Comparison of ENCODE assay signal across 20 mouse cellular contexts in the genomic region with DNA sequence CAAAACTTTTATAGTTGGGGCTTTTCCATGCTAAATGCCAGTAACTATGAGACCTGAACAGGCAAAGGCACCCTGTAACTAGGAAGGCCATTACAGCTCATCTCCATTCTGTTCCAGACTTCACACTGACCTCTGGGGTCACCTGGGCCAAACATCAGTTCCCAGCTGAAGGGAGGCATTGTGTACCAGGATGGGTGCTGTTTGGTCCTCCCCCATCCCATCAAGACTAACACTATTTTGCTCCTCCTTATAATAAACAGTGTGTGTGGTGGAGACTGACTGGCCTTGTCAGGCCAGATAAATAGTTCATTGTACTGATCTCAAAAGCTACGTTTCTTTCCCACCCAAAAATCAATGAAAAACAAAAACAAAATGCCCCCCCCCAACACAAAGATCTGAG.
DNase-seq lines count a peak whose midpoint lies in the region; TF ChIP-seq lines count a peak whose summit lies in the region.
"Had no signal": no experiment of that assay in that cellular context is flagged by ENCODE, and none has a peak within 500 bp of the region (broad histone marks: within the 10 kb centered on the region; RNA-seq: fewer than 3 reads in every experiment).

No protein-coding gene starts in this region.

- WGBS in spleen, adult 2 months = 82% methylated on average over 1 of the region's 1 CpGs

- H3K4me3 ChIP-seq in spleen, adult 2 months (ENCODE audit: extremely low read depth, insufficient read depth, insufficient read length) = no peak overlapping the region
- H3K4me3 ChIP-seq: embryonic facial prominence, embryonic 13.5 days; forebrain, embryonic 13.5 days; heart, adult 2 months; heart, embryonic 15.5 days had no signal

- DNase-seq in embryo, embryonic 10 days (ENCODE audit: low spot score) = peak; percentile 5
- no peak for DNase-seq in embryo, embryonic 9.5 days (ENCODE audit: extremely low spot score)
- DNase-seq in layer of hippocampus, adult 9-11 months = peak; percentile 12
- no peak for DNase-seq in layer of hippocampus, adult 18-20 months (ENCODE audit: low spot score in 2 of 2)
- DNase-seq in spleen, adult 2 months (ENCODE audit: low read depth in 1 of 2, low spot score in 2 of 2) = no peak
- no peak for DNase-seq in spleen, adult 18-20 months
- DNase-seq in cerebellum, adult 9-10 months = no peak
- DNase-seq: adrenal gland, adult 8-10 months; adrenal gland, postnatal 36 days; B cell, adult 2 months; cerebellum, adult 11 months; cerebellum, adult 8-10 months; cerebellum, postnatal 36 days; forebrain, postnatal 0 days; gastrocnemius, postnatal 14 days; heart, adult 2 months; heart, postnatal 14 days had no signal

- H3K27ac ChIP-seq in spleen, adult 2 months (ENCODE audit: insufficient read depth, low read length) = 0 out of 2 replicates have a peak overlapping the region, but pooled peaks have one; percentile 47
- H3K27ac ChIP-seq: embryonic facial prominence, embryonic 13.5 days; forebrain, embryonic 13.5 days; heart, adult 2 months; heart, embryonic 15.5 days had no signal

- H3K4me1 ChIP-seq in spleen, adult 2 months (ENCODE audit: control insufficient read depth, insufficient read depth, insufficient read length) = peaks cover 9% of the 10 kb centered on the region; the same call in 1 of the 2 replicates
- H3K4me1 ChIP-seq: embryonic facial prominence, embryonic 13.5 days; forebrain, embryonic 13.5 days; heart, embryonic 15.5 days had no signal

- H3K27me3 ChIP-seq in spleen, adult 2 months (ENCODE audit: control insufficient read depth, insufficient read depth, low read length) = no peaks in the 10 kb centered on the region
- H3K27me3 ChIP-seq: heart, embryonic 15.5 days had no signal

- no peaks in the 10 kb centered on the region for H3K36me3 ChIP-seq in spleen, adult 2 months (ENCODE audit: control insufficient read depth, insufficient read depth, low read length)
- H3K36me3 ChIP-seq: embryonic facial prominence, embryonic 13.5 days; heart, embryonic 15.5 days had no signal

- no peak for TF ChIP-seq POLR2A in spleen, adult 2 months (IDR thresholded peaks at IDR 0.05; ENCODE audit: low read depth, low read length)

- no peak for TF ChIP-seq CTCF in spleen, adult 2 months (IDR thresholded peaks at IDR 0.05; ENCODE audit: extremely low read depth, insufficient read depth, insufficient read length, insufficient replicate concordance)

Comparison
In these comparisons a context has a peak if more than half of its experiments do, and no peak if none do; other contexts are left out.
1. DNase-seq: peak in embryo, embryonic 10 days (single experiment) and layer of hippocampus, adult 9-11 months (single experiment); none in embryo, embryonic 9.5 days (single experiment), layer of hippocampus, adult 18-20 months (0 of 2), spleen, adult 2 months (0 of 2), spleen, adult 18-20 months (0 of 2) and cerebellum, adult 9-10 months (single experiment).